In genomic region chr6:115987096-115987747, GRCm38 (mm10) we compare ENCODE assay signal across 8 mouse cellular contexts. TPM values are rescaled to one million over a fixed set of nuclear protein-coding genes. Genes with fewer than 3 reads are reported as not detected.
A peak's percentile ranks its signal among the peaks of the same experiment; 100 is the strongest.
DNase-seq lines count a peak whose midpoint lies in the region; ATAC-seq and TF ChIP-seq lines count a peak whose summit lies in the region.
"Had no signal": no experiment of that assay in that cellular context is flagged by ENCODE, and none has a peak within 500 bp of the region (broad histone marks: within the 10 kb centered on the region; RNA-seq: fewer than 3 reads in every experiment).

No protein-coding gene starts in this region.

- ATAC-seq in limb, embryonic 15.5 days (ENCODE audit: insufficient number of reproducible peaks, low FRiP score, low TSS enrichment, low read depth): no peak
- ATAC-seq: activated CD4-positive, CD25-positive, alpha-beta regulatory T cell, adult 4 months had no signal

- no peaks in the 10 kb centered on the region for H3K27me3 ChIP-seq in kidney, adult 2 months (replicated peaks; ENCODE audit: control insufficient read depth, insufficient read depth, low read length)
- H3K27me3 ChIP-seq in limb, embryonic 15.5 days: peaks cover 19% of the 10 kb centered on the region

- peak overlapping the region; percentile 7; the same call in 1 of the 2 replicates for H3K9ac ChIP-seq in limb, embryonic 15.5 days

- peak overlapping the region; percentile 45 for H3K27ac ChIP-seq in kidney, adult 2 months (ENCODE audit: insufficient read depth, low read depth, low read length)
- peak overlapping the region; percentile 20; the same call in 1 of the 2 replicates for H3K27ac ChIP-seq in cortical plate, adult 2 months (ENCODE audit: insufficient read depth, low read length)
- H3K27ac ChIP-seq in limb, embryonic 15.5 days: 0 out of 2 replicates have a peak overlapping the region, but pooled peaks have one; percentile 13

- H3K4me2 ChIP-seq in limb, embryonic 15.5 days: peak overlapping the region; percentile 29

- TF ChIP-seq POLR2A in kidney, adult 2 months (IDR thresholded peaks at IDR 0.05; ENCODE audit: low read depth, low read length): no peak
- TF ChIP-seq POLR2A in cortical plate, adult 2 months (IDR thresholded peaks at IDR 0.05; ENCODE audit: extremely low read depth, insufficient read depth, low read length): no peak

- H3K9me3 ChIP-seq in limb, embryonic 15.5 days: no peaks in the 10 kb centered on the region

- TF ChIP-seq CTCF in kidney, adult 2 months (conservative IDR thresholded peaks at IDR 0.05; ENCODE audit: insufficient read depth, insufficient read length, low read depth, low read length): no peak
- no peak for TF ChIP-seq CTCF in cortical plate, adult 2 months (IDR thresholded peaks at IDR 0.05; ENCODE audit: extremely low read depth, insufficient read depth, low read length)

- no peaks in the 10 kb centered on the region for H3K36me3 ChIP-seq in kidney, adult 2 months (ENCODE audit: control insufficient read depth, insufficient read depth, low read length)
- H3K36me3 ChIP-seq in limb, embryonic 15.5 days: no peaks in the 10 kb centered on the region

- no peak overlapping the region for H3K4me3 ChIP-seq in kidney, adult 2 months (ENCODE audit: insufficient read depth, low read depth, low read length)
- H3K4me3 ChIP-seq in cortical plate, adult 2 months (ENCODE audit: insufficient read depth, low read length): no peak overlapping the region
- H3K4me3 ChIP-seq in limb, embryonic 15.5 days: no peak overlapping the region

- peak; percentile 80 for DNase-seq in kidney, adult 2 months
- DNase-seq in kidney, postnatal 4 days: no peak
- DNase-seq in adrenal gland, postnatal 25 days: peak; percentile 71
- DNase-seq in thymus, postnatal 4 days: no peak
- no peak for DNase-seq in spleen, adult 12 weeks (ENCODE audit: low spot score)

- WGBS in kidney, adult 2 months: 59% methylated on average over 9 of the region's 9 CpGs
- WGBS in limb, embryonic 15.5 days: 51% methylated on average over 9 of the region's 9 CpGs

- peaks cover 4% of the 10 kb centered on the region; the same call in 1 of the 2 replicates for H3K4me1 ChIP-seq in kidney, adult 2 months (ENCODE audit: control insufficient read depth, insufficient read depth, low read length)
- H3K4me1 ChIP-seq in cortical plate, adult 2 months (ENCODE audit: control insufficient read depth, insufficient read depth, low read length): peaks cover 18% of the 10 kb centered on the region
- peaks cover 59% of the 10 kb centered on the region for H3K4me1 ChIP-seq in limb, embryonic 15.5 days

RNA-seq across cellular contexts. Expression of gene Plxnd1, which starts 7.6 kb away (rescaled TPM):
- polyA plus RNA-seq in kidney, adult 2 months (2012; rRNA removed): 54.2 and 60.2 TPM in 2 replicates
- total RNA-seq in adrenal gland, postnatal 25 days (2021): 170 and 214 TPM in 2 replicates
- 103 and 115 TPM in 2 replicates for polyA plus RNA-seq in cortical plate, adult 2 months (2012; rRNA removed)
- 31.7 and 32.2 TPM in 2 replicates for polyA plus RNA-seq in limb, embryonic 15.5 days (2015; fragmentation: Nextera tagmentation; extraction: Ambion mirVana)

RNA-seq across cellular contexts. Expression of gene H1foo, which starts 42.5 kb away (rescaled TPM):
- not detected in 2 replicates for polyA plus RNA-seq in kidney, adult 2 months (2012; rRNA removed)
- not detected in 2 replicates for total RNA-seq in adrenal gland, postnatal 25 days (2021)
- polyA plus RNA-seq in cortical plate, adult 2 months (2012; rRNA removed): not detected in 2 replicates
- polyA plus RNA-seq in limb, embryonic 15.5 days (2015; fragmentation: Nextera tagmentation; extraction: Ambion mirVana): not detected in 2 replicates

RNA-seq across cellular contexts. Expression of gene Rho, which starts 55.7 kb away (rescaled TPM):
- polyA plus RNA-seq in kidney, adult 2 months (2012; rRNA removed): 0.66 and 0.96 TPM in 2 replicates
- 0.94 and 1.9 TPM in 2 replicates for total RNA-seq in adrenal gland, postnatal 25 days (2021)
- 0.84 and 0.91 TPM in 2 replicates for polyA plus RNA-seq in cortical plate, adult 2 months (2012; rRNA removed)
- 0.12 and 0.16 TPM in 2 replicates for polyA plus RNA-seq in limb, embryonic 15.5 days (2015; fragmentation: Nextera tagmentation; extraction: Ambion mirVana)
- polyA plus RNA-seq: activated CD4-positive, CD25-positive, alpha-beta regulatory T cell, adult 4 months had no signal

Comparison
In these comparisons a context has a peak if more than half of its experiments do, and no peak if none do; other contexts are left out.
1. DNase-seq: peak in kidney, adult 2 months (single experiment) and adrenal gland, postnatal 25 days (single experiment); none in kidney, postnatal 4 days (0 of 2), thymus, postnatal 4 days (single experiment) and spleen, adult 12 weeks (single experiment).
2. Peak in every context shown above with its lines, with median percentiles within 50 percentile points of each other: H3K27ac ChIP-seq.